Comparison of ENCODE assay signal across 16 mouse cellular contexts in genomic region chr10:60292209-60292608, GRCm38 (mm10).
"Had no signal": no experiment of that assay in that cellular context is flagged by ENCODE, and none has a peak within 500 bp of the region (broad histone marks: within the 10 kb centered on the region; RNA-seq: fewer than 3 reads in every experiment).

No protein-coding gene starts in this region.

- H3K9ac ChIP-seq: neural tube, embryonic 13.5 days; neural tube, embryonic 15.5 days; stomach, embryonic 15.5 days had no signal

- H3K4me3 ChIP-seq: neural tube, embryonic 13.5 days; neural tube, embryonic 15.5 days; stomach, embryonic 15.5 days had no signal

- H3K27me3 ChIP-seq: neural tube, embryonic 13.5 days; neural tube, embryonic 15.5 days; stomach, embryonic 15.5 days had no signal

- DNase-seq: retina, postnatal 1 day; right cerebral cortex, adult 18-20 months; right cerebral cortex, postnatal 14 days; right cerebral cortex, postnatal 25 days; right cerebral cortex, postnatal 4 days; spleen, adult 18-20 months; thymus, adult 18-20 months; thymus, adult 2 months; thymus, postnatal 14 days; thymus, postnatal 25 days; thymus, postnatal 36 days; thymus, postnatal 4 days had no signal

- H3K4me2 ChIP-seq: neural tube, embryonic 13.5 days; neural tube, embryonic 15.5 days; stomach, embryonic 15.5 days had no signal

- H3K9me3 ChIP-seq: neural tube, embryonic 13.5 days; neural tube, embryonic 15.5 days; stomach, embryonic 15.5 days had no signal

- H3K27ac ChIP-seq: neural tube, embryonic 13.5 days; neural tube, embryonic 15.5 days; stomach, embryonic 15.5 days; stomach, postnatal 0 days had no signal
